Mouse (Mus musculus): ENCODE results near the gene Pym1.

Pym1 gene

DNA sequence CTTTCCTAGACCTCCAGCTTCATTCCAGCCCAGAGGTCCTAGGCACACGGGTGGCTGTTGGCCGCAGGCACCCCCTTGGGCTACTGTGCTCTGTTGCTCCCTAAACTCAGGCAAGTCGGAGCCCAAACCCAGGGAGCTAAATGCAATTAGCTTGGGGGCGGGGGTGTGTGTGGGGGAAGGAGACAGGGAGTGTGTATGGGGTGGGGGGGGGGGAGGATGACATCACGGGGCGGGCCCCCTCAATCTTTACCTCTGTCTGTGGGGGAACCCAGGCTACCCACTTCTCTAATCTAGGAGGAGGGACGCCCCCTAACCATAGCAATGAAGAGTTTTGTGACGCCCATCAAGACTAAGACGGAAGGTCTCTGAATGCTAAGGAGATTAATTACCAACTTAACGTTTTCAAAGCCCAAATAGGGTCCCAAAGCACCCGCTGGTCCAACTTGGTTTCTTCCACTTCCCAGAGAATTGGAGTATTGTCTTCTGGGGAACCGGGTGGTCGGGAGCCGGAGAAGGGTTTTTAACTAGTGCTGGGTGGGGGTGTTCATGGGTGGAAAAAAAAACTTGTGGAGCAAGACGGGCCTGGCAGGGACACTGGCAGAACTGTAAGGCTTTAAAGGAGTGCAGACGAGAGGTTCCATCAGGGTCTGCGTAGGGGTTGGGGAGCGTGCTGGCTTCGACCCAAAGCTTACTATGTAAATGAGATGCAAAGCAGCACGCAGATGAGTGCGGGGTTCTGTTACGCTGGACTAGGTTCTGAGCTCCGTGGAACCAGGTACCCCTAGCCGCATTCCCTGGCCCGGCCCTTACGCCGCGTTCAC lies 56.8 kb downstream of the Pym1 start, which contains the start of gene Tmem198b:
TSS of gene Tmem198b (minus strand) at position 100 of the 821 bp plus-strand sequence.
- peak; percentile 68 to 74 for DNase-seq (ENCODE audit: low spot score in 2 of 2)

DNA sequence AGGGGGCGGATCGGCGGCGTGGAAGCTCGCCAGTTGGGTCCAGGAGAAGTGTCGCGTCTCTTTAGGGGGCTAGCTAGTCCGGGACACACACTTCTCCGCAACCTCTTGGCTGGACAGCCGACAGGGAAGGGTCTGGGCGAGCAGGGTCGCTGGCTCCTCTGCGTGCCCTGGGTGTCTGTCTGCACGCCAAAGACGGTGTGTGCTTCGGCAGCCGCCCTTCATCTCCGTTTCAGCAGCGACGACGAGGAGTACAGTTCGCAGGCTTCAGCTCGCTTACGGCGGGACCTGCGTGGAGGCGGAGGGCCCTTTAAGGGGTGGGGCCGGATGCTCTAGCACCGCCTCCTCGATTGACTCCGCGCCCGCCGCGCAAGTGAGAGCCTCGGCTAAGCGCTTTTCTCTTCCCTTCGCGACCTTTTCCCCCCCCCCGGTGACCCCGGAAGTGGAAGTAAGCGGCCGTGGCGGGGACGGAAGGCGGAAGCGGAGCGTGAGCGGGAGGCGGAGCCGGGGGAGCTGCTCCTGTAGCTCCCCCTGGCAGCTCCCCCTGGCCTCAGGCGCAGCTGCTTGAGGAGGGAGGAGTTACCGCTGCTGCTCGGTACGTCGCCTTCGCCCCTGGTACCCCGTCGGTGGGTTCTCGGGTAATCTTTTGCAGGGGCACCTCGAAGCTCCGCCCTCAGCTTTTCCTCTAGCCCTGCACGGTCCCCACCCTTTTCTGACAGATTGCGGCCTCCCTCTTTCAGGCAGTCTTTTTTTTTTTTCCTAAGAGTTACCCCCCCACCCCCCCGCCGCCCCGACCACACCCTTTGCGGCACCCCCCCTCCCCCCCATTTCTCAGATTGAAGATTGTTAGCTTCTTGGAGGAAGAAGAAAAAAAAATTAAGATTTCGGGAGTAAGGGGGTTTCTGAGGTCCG lies 57.7 kb downstream of the Pym1 start:
- peak; percentile 91 to 94 for DNase-seq (ENCODE audit: low spot score in 2 of 2)

DNA sequence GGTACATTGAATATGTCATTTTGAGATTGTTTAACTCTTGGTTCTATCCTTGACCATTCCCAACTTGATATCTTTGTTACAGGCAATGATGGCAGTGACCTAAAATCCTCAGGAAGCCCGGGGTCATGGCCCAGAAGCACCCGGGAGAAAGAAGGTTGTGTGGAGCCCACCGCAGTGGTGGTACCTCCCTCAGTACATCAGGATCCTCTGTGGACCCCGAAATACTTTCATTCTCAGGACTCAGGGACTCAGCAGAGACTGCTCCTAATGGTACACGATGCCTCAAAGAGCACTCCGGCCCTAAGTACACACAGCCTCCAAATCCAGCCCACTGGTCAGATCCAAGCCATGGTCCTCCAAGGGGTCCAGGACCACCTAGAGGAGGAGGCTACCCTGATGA lies 58.4 kb downstream of the Pym1 start:
- DNase-seq (ENCODE audit: low spot score in 2 of 2), result no peak

DNA sequence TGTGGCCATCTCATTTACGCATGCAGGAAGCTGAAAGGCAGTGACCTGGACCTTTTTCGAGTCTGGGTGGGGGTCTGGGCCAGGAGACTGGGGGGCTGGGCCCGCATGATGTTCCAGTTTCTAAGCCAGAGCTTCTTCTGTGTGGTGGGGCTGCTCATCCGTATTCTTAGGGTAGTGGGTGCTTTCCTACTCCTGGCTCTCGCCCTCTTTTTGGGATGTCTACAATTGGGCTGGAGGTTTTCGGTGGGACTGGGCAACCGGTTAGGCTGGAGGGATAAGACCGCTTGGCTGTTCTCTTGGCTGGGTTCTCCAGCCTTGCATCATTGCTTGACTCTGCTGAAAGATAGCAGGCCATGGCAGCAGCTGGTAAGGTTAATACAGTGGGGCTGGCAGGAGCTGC lies 59.3 kb downstream of the Pym1 start:
- DNase-seq (ENCODE audit: low spot score in 2 of 2), result no peak

All from right cerebral cortex, adult 2 months (tissue).